Mouse (Mus musculus) intestine, embryonic 14.5 days (tissue): ENCODE results near the gene Ganc. TPM values are rescaled to one million over a fixed set of nuclear protein-coding genes. Genes with fewer than 3 reads are reported as not detected.

Experiments
- ATAC-seq: fragments of 200-750 bp; cut with Nextera tagmentation; replicated peaks from 2 replicates; pipeline ENCODE4 v1.8.0; 2017; ENCODE audit warnings: low read depth, moderate number of reproducible peaks, moderate TSS enrichment, moderate library complexity; ENCODE audit not compliant: low FRiP score, low TSS enrichment
- DNase-seq: peaks from one replicate; pipeline ENCODE4 v3.0.0-alpha.2; 2018; ENCODE audit warnings: low spot score
- H3K27ac ChIP-seq: fragments of 300-500 bp; sonication (generic); 2 replicates; pipeline ENCODE4 v1.5.1; 2014; ENCODE audit warnings: low read depth, mild to moderate bottlenecking, control low read depth
- H3K27me3 ChIP-seq: fragments of 300-500 bp; sonication (generic); replicated peaks from 2 replicates; pipeline ENCODE4 v1.6.1; 2014; ENCODE audit warnings: low read length, control low read depth; ENCODE audit not compliant: control insufficient read depth, insufficient read depth
- H3K36me3 ChIP-seq: fragments of 300-500 bp; sonication (generic); 2 replicates; pipeline ENCODE4 v1.6.1; 2014; ENCODE audit warnings: low read length, control low read depth; ENCODE audit not compliant: control insufficient read depth, insufficient read depth
- H3K4me1 ChIP-seq: fragments of 300-500 bp; sonication (generic); replicated peaks from 2 replicates; pipeline ENCODE4 v1.6.1; 2014; ENCODE audit warnings: low read length, control low read depth, mixed read lengths; ENCODE audit not compliant: control insufficient read depth, insufficient read depth
- H3K4me2 ChIP-seq: fragments of 300-500 bp; sonication (generic); 2 replicates; pipeline ENCODE4 v1.6.1; 2014; ENCODE audit warnings: low read length
- H3K4me3 ChIP-seq: fragments of 300-500 bp; sonication (generic); 2 replicates; pipeline ENCODE4 v1.5.1; 2014; ENCODE audit warnings: low read depth, low read length, control low read depth, mixed read lengths
- H3K9ac ChIP-seq: fragments of 300-500 bp; sonication (generic); 2 replicates; pipeline ENCODE4 v1.6.1; 2014; ENCODE audit warnings: mild to moderate bottlenecking, low read length
- H3K9me3 ChIP-seq: fragments of 300-500 bp; sonication (generic); 2 replicates; pipeline ENCODE4 v1.6.1; 2016; ENCODE audit warnings: low read length, control low read depth; ENCODE audit not compliant: control insufficient read depth
- WGBS: fragments of 180-500 bp; shearing (Covaris S2); extraction: QIAGEN DNeasy Blood & Tissue Kit; methylation state at CpG from one replicate; pipeline ENCODE4 v1.1.7; 2014; 5-methylcytosine and 5-hydroxymethylcytosine counted together
- polyA plus RNA-seq: library from polyadenylated mRNA; unstranded; fragments of >200 nt; fragmentation: Nextera tagmentation; extraction: Ambion mirVana; gene quantifications from 2 replicates; pipeline ENCODE4 v1.2.1, GENCODE M21; 2014

Ganc gene
- polyA plus RNA-seq, 1 experiment from 2014 or later, result 9.4 TPM

GRCm38 (mm10) chr2:120392406-120392805, 11.3 kb upstream of the Ganc start:
- H3K36me3 ChIP-seq, result peaks cover 82% of the 10 kb centered on the region

DNA sequence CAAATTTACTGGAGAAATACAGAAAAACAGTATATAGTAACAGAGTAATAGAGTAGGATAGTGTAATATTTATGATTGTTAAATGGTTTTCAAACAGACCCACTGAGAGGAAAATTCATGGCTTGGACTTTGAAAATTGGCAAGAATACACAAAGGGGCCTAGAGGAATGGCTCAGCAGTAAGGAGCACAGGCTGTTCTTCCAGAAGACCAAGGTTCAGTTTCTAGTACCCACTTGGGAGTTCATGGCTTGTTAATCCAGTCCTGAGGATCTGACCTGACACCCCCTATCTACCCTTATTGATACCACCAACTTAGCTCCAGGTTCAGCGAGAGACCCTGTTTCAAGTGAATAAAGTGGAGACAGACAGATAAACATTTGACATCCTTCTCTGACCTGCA, 5.7 kb upstream of the Ganc start:
- 96% methylated on average over 1 of the region's 1 CpGs for WGBS
- no peak overlapping the region for H3K4me3 ChIP-seq
- H3K27me3 ChIP-seq, result no peaks in the 10 kb centered on the region

More at GRCm38 (mm10) chr2:120392406-120392805, 11.3 kb upstream of the Ganc start:
- H3K9ac ChIP-seq, result no peak overlapping the region
- no peak overlapping the region for H3K4me3 ChIP-seq
- no peaks in the 10 kb centered on the region for H3K4me1 ChIP-seq
- no peak overlapping the region for H3K27ac ChIP-seq
- no peak overlapping the region for H3K4me2 ChIP-seq
- H3K27me3 ChIP-seq, result no peaks in the 10 kb centered on the region
- DNase-seq, result no peak
- no peaks in the 10 kb centered on the region for H3K9me3 ChIP-seq
- no peak for ATAC-seq

GRCm38 (mm10) chr2:120402813-120403212, 883 bp upstream of the Ganc start:
- no peak for ATAC-seq
- H3K9me3 ChIP-seq, result no peaks in the 10 kb centered on the region
- 38% methylated on average over 3 of the region's 3 CpGs for WGBS
- DNase-seq, result no peak
- H3K27me3 ChIP-seq, result no peaks in the 10 kb centered on the region
- H3K4me1 ChIP-seq, result peaks cover 9% of the 10 kb centered on the region
- peak overlapping the region; percentile 71 for H3K4me2 ChIP-seq
- H3K27ac ChIP-seq, result no peak overlapping the region
- no peaks in the 10 kb centered on the region; the same call in 1 of the 2 replicates for H3K36me3 ChIP-seq
- peak overlapping the region; percentile 69 for H3K4me3 ChIP-seq
- H3K9ac ChIP-seq, result peak overlapping the region; percentile 82

More for the DNA sequence above, 5.7 kb upstream of the Ganc start:
- peaks cover 38% of the 10 kb centered on the region for H3K36me3 ChIP-seq
- no peak overlapping the region for H3K27ac ChIP-seq
- DNase-seq (no peak), ATAC-seq (no peak)
- H3K4me1 ChIP-seq, result peaks cover 7% of the 10 kb centered on the region
- H3K9me3 ChIP-seq, result no peaks in the 10 kb centered on the region
- no peak overlapping the region for H3K4me2 ChIP-seq
- no peak overlapping the region for H3K9ac ChIP-seq

- DNase-seq (peak; percentile 94), ATAC-seq (peak; percentile 98)
- WGBS, result under 1% methylated on average over 34 of the region's 34 CpGs
- Histone ChIP-seq H3K9ac (peak within 1 kb of the TSS; percentile 82), H3K4me1 (peaks cover 9% of the 10 kb centered on the region), H3K4me3 (peak within 1 kb of the TSS; percentile 69), H3K9me3 (no peaks in the 10 kb centered on the region), H3K27ac (peak within 1 kb of the TSS; percentile 96), H3K36me3 (no peaks in the 10 kb centered on the region; the same call in 1 of the 2 replicates), H3K27me3 (no peaks in the 10 kb centered on the region), H3K4me2 (peak within 1 kb of the TSS; percentile 88)
These were observed 508 bp downstream of the Ganc start, which contains the start of gene Tmem87a for GRCm38 (mm10) chr2:120403986-120404822. TSS of gene Tmem87a (minus strand) at chr2:120404113.

DNA sequence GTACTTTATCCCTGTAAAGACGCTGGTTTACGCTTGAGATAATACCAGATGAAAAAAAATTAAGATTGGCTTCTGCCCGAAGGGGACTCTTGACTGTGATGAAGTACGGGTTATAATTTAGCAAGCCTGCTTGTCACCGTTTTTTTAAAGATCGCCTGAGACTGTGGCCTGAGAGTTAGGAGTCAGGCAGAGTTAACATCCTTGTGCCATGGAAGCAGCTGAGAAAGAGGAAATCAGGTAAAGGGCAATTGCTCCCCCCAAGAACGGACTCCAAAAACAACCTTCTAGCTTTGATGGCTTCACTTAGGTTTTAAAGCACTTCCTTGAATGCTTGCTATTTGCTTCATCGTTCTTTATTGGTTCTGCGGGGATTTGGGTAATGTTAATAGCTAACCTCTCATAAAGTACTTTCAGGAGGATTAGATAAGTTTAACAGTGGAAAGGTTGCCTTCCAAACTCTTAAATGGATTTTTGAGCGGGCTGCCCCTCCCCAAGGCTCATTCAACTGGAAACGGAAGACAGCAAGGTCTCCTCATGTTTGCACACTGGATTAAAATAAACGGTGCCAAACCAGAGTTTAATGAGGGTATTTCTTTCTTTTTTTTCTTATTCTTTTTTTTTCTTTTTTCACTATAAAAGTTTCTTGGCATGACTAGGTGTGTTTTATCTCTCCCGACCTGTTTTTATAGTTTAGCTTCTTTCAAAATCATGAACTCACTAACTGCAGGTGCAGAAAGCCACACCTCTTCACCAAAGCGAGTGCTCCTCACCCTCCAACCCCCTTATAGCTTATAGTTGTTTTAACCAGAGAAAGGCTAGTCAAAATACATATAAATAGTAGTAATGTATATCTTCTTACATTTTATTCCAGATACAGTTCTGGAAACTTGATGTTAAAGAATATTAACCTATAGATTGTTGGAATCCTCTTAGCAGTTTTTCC, 1.4 kb downstream of the Ganc start:
- no peaks in the 10 kb centered on the region; the same call in 1 of the 2 replicates for H3K36me3 ChIP-seq
- no peak for ATAC-seq
- H3K27me3 ChIP-seq, result no peaks in the 10 kb centered on the region
- H3K4me2 ChIP-seq, result peak overlapping the region; percentile 88
- peak overlapping the region; percentile 82 for H3K9ac ChIP-seq
- WGBS, result 21% methylated on average over 14 of the region's 14 CpGs
- H3K4me1 ChIP-seq, result peaks cover 9% of the 10 kb centered on the region
- DNase-seq, result peak; percentile 67
- H3K9me3 ChIP-seq, result no peaks in the 10 kb centered on the region
- H3K27ac ChIP-seq, result peak overlapping the region; percentile 96
- H3K4me3 ChIP-seq, result peak overlapping the region; percentile 69

DNA sequence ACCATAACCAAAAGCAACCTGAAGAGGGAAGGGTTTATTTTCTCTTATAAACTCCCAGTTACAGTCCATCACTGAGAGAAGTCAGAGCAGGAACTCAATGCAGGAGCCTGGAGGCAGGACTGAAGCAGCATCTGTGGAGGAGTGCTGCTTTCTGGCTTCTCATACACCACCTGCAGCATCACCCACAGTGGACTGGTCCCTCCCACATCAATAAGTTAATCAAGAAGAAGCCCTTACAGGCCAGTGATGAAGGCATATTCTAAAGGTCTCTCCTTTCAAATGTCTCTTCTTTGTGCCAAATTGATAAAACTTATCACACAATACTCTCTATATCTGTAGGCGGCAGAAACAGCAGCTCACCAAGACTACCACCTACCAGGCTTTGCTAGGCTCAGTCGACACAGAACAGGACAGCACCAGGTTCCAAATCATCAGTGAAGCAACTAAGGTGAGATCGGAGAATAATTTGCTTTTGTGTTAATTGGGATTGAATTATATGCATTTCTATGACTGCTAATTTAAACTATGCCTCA, 7.5 kb downstream of the Ganc start:
- H3K27ac ChIP-seq, result no peak overlapping the region
- no peak overlapping the region for H3K4me2 ChIP-seq
- H3K4me3 ChIP-seq, result no peak overlapping the region
- 0 out of 2 replicates have a peak, but pooled peaks cover 2% of the 10 kb centered on the region for H3K36me3 ChIP-seq
- no peaks in the 10 kb centered on the region for H3K27me3 ChIP-seq
- ATAC-seq, result no peak
- no peaks in the 10 kb centered on the region for H3K9me3 ChIP-seq
- DNase-seq, result no peak
- WGBS, result 89% methylated on average over 3 of the region's 3 CpGs
- no peak overlapping the region for H3K9ac ChIP-seq
- H3K4me1 ChIP-seq, result no peaks in the 10 kb centered on the region

DNA sequence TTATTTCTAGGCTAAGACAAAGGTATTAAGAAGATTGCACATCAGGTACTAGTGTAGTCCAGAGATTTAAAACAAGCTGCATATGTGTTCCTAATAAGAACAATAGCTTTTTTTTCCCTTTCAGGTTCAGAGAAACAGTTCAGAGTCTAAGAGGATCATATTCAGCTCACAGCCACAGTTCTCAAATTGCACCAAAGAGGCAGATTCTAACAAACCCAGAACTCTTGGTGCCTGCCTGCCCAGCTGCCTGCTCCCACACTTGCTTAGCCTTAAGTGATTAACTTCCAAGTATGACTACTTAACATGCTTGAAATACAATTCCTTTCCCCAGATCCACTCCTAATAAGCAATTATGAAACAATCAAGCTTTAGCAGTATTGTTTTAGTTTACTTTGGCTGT, 10.4 kb downstream of the Ganc start:
- Histone ChIP-seq H3K27ac (no peak overlapping the region), H3K27me3 (no peaks in the 10 kb centered on the region), H3K4me2 (no peak overlapping the region), H3K4me3 (no peak overlapping the region), H3K4me1 (no peaks in the 10 kb centered on the region), H3K9me3 (no peaks in the 10 kb centered on the region), H3K36me3 (0 out of 2 replicates have a peak, but pooled peaks cover 2% of the 10 kb centered on the region), H3K9ac (no peak overlapping the region)
- DNase-seq, result no peak
- ATAC-seq, result no peak

DNA sequence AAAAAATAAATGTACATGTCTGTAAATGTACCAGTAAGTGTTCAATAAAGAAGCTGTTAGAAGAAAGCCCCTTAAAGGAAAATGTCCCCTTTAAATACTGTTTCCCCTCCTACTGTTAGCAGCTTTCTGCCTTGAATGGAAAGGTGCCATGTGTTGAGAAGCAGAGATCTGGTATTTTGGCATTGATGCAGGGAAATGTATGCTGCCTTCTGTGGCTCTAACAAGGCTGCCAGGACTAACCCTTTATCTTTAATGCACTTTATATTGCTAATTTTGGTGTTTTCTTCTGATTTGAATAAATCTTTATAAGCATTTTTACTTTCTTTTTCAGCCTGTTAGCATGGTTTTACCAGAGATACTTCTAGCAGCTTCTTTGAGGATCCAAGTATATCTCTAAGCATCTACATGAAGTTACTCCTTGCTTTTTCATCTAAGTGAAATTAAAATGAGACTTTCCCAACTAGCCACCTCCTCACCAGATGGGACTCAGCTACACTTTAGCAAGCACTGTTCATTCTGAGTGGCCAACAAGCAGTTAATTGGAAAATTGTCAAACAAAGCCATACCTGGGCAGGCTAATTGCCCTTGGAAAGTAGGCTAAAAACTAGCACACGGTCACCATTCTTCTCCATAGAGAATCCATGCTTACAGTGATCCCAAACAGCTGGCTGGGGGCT, 11.2 kb downstream of the Ganc start:
- no peak overlapping the region for H3K27ac ChIP-seq
- 68% methylated on average over 1 of the region's 1 CpGs for WGBS
- no peak overlapping the region for H3K4me2 ChIP-seq
- no peaks in the 10 kb centered on the region for H3K27me3 ChIP-seq
- H3K9me3 ChIP-seq, result no peaks in the 10 kb centered on the region
- no peak overlapping the region for H3K4me3 ChIP-seq
- no peak for DNase-seq
- no peak overlapping the region for H3K9ac ChIP-seq
- ATAC-seq, result no peak
- no peaks in the 10 kb centered on the region for H3K4me1 ChIP-seq
- 0 out of 2 replicates have a peak, but pooled peaks cover 2% of the 10 kb centered on the region for H3K36me3 ChIP-seq
